Mouse (Mus musculus) lung, embryonic 16.5 days (tissue): ENCODE results near the gene Zbtb2. TPM values are rescaled to one million over a fixed set of nuclear protein-coding genes. Genes with fewer than 3 reads are reported as not detected.

Experiments
- ATAC-seq: fragments of 200-750 bp; cut with Nextera tagmentation; 2 replicates; pipeline ENCODE4 v1.8.0; 2017; ENCODE audit warnings: low read depth, mild to moderate bottlenecking, moderate library complexity
- H3K27ac ChIP-seq: fragments of 300-500 bp; sonication (generic); 2 replicates; pipeline ENCODE4 v1.5.1; 2014; ENCODE audit warnings: mild to moderate bottlenecking, control low read depth, low read length
- H3K27me3 ChIP-seq: fragments of 300-500 bp; sonication (generic); 2 replicates; pipeline ENCODE4 v1.6.1; 2014; ENCODE audit warnings: low read depth, low read length, mixed read lengths; ENCODE audit not compliant: control insufficient read depth, insufficient read depth
- H3K36me3 ChIP-seq: fragments of 300-500 bp; sonication (generic); 2 replicates; pipeline ENCODE4 v1.6.1; 2014; ENCODE audit warnings: low read length; ENCODE audit not compliant: control insufficient read depth, insufficient read depth
- H3K4me1 ChIP-seq: fragments of 300-500 bp; sonication (generic); replicated peaks from 2 replicates; pipeline ENCODE4 v1.6.1; 2014; ENCODE audit warnings: low read length, mixed read lengths; ENCODE audit not compliant: control insufficient read depth, insufficient read depth
- H3K4me2 ChIP-seq: fragments of 300-500 bp; sonication (generic); 2 replicates; pipeline ENCODE4 v1.6.1; 2014; ENCODE audit warnings: low read depth, low read length, control low read depth
- H3K4me3 ChIP-seq: fragments of 300-500 bp; sonication (generic); 2 replicates; pipeline ENCODE4 v1.5.1; 2014; ENCODE audit warnings: mild to moderate bottlenecking, low read length, control low read depth
- H3K9ac ChIP-seq: fragments of 300-500 bp; sonication (generic); 2 replicates; pipeline ENCODE4 v1.6.1; 2014; ENCODE audit warnings: low read length, control low read depth
- H3K9me3 ChIP-seq: fragments of 300-500 bp; sonication (generic); 2 replicates; pipeline ENCODE4 v1.6.1; 2016; ENCODE audit warnings: low read length; ENCODE audit not compliant: control insufficient read depth
- WGBS: fragments of 180-500 bp; shearing (Covaris S2); extraction: QIAGEN DNeasy Blood & Tissue Kit; methylation state at CpG from one replicate; pipeline ENCODE4 v1.1.7; 2014; 5-methylcytosine and 5-hydroxymethylcytosine counted together
- polyA plus RNA-seq: library from polyadenylated mRNA; unstranded; fragments of >200 nt; fragmentation: Nextera tagmentation; extraction: Ambion mirVana; gene quantifications from 2 replicates; pipeline ENCODE4 v1.2.1, GENCODE M21; 2015

Zbtb2 gene
- polyA plus RNA-seq, 1 experiment from 2014 or later, result 16.4 TPM

DNA sequence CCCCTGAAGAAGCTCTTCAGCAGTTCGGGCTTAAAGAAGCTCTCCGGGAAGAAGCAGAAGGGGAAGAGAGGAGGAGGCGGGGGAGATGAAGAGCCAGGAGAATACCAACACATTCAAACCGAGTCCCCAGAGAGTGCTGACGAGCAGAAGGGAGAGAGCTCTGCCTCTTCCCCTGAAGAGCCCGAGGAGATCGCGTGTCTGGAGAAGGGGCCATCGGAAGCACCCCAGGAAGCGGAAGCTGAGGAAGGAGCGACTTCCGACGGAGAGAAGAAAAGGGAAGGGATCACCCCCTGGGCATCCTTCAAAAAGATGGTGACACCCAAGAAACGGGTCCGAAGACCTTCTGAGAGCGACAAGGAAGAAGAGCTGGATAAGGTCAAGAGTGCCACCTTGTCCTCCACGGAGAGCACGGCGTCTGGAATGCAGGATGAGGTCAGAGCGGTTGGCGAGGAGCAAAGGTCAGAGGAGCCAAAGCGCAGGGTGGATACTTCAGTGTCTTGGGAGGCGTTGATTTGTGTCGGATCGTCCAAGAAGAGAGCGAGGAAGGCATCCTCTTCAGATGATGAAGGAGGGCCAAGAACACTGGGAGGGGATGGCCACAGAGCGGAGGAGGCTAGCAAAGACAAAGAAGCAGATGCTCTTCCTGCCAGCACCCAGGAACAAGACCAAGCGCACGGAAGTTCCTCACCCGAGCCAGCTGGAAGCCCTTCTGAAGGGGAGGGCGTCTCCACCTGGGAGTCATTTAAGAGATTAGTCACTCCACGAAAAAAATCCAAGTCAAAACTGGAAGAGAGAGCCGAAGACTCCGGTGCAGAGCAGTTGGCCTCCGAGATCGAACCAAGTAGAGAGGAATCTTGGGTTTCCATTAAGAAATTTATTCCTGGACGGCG lies 33.3 kb downstream of the Zbtb2 start:
- no peak for ATAC-seq
- Histone ChIP-seq H3K9me3 (no peaks in the 10 kb centered on the region), H3K27ac (no peak overlapping the region), H3K4me1 (no peaks in the 10 kb centered on the region), H3K27me3 (no peaks in the 10 kb centered on the region), H3K36me3 (peaks cover 45% of the 10 kb centered on the region), H3K9ac (no peak overlapping the region), H3K4me3 (no peak overlapping the region), H3K4me2 (no peak overlapping the region)
- WGBS, result 83% methylated on average over 38 of the region's 38 CpGs

DNA sequence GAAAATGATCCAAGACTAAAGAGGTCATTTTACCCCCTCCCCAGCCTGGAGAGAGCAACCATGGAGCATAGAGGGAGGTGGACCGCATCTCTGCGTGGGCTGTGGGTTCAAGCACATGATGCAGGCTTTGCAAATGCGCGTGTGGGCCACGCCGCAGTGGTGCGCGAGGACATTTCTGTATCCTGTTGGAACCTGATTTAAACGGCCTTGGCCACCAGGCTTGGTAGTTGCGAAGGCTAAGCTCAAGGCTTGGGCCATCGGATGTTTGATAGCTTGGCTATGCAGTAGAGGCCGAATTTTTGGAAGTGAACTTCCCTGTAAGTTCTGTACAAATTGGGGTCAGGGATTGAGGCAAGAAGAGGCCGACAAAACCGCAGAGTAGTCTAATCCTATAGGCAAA lies 40.3 kb downstream of the Zbtb2 start:
- Histone ChIP-seq H3K9me3 (no peaks in the 10 kb centered on the region), H3K36me3 (no peaks in the 10 kb centered on the region), H3K27me3 (no peaks in the 10 kb centered on the region), H3K4me3 (no peak overlapping the region), H3K4me2 (no peak overlapping the region), H3K9ac (no peak overlapping the region), H3K27ac (no peak overlapping the region), H3K4me1 (peaks cover 6% of the 10 kb centered on the region)
- no peak for ATAC-seq
- 96% methylated on average over 14 of the region's 14 CpGs for WGBS

- ATAC-seq, result peak; percentile 34
- no peaks in the 10 kb centered on the region for H3K9me3 ChIP-seq
- no peak overlapping the region; the same call in 1 of the 2 replicates for H3K4me3 ChIP-seq
- peak overlapping the region; percentile 67; the same call in 1 of the 2 replicates for H3K4me2 ChIP-seq
- 67% methylated on average over 4 of the region's 4 CpGs for WGBS
- no peak overlapping the region for H3K9ac ChIP-seq
- H3K27me3 ChIP-seq, result no peaks in the 10 kb centered on the region
- no peak overlapping the region for H3K27ac ChIP-seq
- no peaks in the 10 kb centered on the region for H3K36me3 ChIP-seq
- H3K4me1 ChIP-seq, result peaks cover 6% of the 10 kb centered on the region
Measured at GRCm38 (mm10) chr10:4347136-4347492, 40.8 kb downstream of the Zbtb2 start.

GRCm38 (mm10) chr10:4346489-4347135 lies 41.3 kb downstream of the Zbtb2 start:
- peak; percentile 94 for ATAC-seq
- peak overlapping the region; percentile 58 for H3K9ac ChIP-seq
- H3K4me1 ChIP-seq, result peaks cover 6% of the 10 kb centered on the region
- H3K4me3 ChIP-seq, result peak overlapping the region; percentile 39
- WGBS, result 4% methylated on average over 27 of the region's 28 CpGs
- H3K4me2 ChIP-seq, result peak overlapping the region; percentile 67
- no peaks in the 10 kb centered on the region for H3K27me3 ChIP-seq
- no peaks in the 10 kb centered on the region for H3K9me3 ChIP-seq
- no peaks in the 10 kb centered on the region for H3K36me3 ChIP-seq
- peak overlapping the region; percentile 20; the same call in 1 of the 2 replicates for H3K27ac ChIP-seq

DNA sequence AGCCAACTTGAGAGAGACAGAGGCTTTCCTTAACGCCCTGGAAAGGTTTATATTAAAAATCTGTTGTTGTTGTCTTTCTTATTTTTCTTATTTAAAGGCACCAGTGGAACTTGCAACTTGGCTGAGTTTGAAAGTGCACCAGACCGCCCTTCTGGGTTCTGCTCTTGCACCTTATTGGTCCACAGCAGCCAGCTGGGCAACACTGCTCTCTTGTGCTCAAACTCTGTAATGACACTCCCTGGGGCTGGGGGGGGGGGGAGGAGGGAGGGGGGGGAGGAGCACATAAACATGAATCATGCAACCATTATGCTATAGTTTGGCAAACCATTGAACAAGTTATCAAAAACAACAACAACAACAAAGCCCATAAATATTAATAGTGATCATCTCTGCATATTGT lies 46.5 kb downstream of the Zbtb2 start:
- Histone ChIP-seq H3K9me3 (no peaks in the 10 kb centered on the region), H3K9ac (no peak overlapping the region), H3K4me1 (peaks cover 17% of the 10 kb centered on the region), H3K4me3 (no peak overlapping the region), H3K27me3 (no peaks in the 10 kb centered on the region), H3K27ac (no peak overlapping the region), H3K4me2 (no peak overlapping the region), H3K36me3 (no peaks in the 10 kb centered on the region)
- 11% methylated on average over 2 of the region's 2 CpGs for WGBS
- peak; percentile 41; the same call in 1 of the 2 replicates for ATAC-seq

- peak overlapping the region; percentile 50 for H3K4me2 ChIP-seq
- peak; percentile 63 for ATAC-seq
- peak overlapping the region; percentile 62 for H3K27ac ChIP-seq
- H3K4me1 ChIP-seq, result peaks cover 16% of the 10 kb centered on the region
- H3K27me3 ChIP-seq, result no peaks in the 10 kb centered on the region
- H3K4me3 ChIP-seq, result peak overlapping the region; percentile 37
- 34% methylated on average over 15 of the region's 15 CpGs for WGBS
- no peaks in the 10 kb centered on the region for H3K36me3 ChIP-seq
- no peaks in the 10 kb centered on the region for H3K9me3 ChIP-seq
- peak overlapping the region; percentile 58 for H3K9ac ChIP-seq
Measured at GRCm38 (mm10) chr10:4338863-4339461, 48.9 kb downstream of the Zbtb2 start.

DNA sequence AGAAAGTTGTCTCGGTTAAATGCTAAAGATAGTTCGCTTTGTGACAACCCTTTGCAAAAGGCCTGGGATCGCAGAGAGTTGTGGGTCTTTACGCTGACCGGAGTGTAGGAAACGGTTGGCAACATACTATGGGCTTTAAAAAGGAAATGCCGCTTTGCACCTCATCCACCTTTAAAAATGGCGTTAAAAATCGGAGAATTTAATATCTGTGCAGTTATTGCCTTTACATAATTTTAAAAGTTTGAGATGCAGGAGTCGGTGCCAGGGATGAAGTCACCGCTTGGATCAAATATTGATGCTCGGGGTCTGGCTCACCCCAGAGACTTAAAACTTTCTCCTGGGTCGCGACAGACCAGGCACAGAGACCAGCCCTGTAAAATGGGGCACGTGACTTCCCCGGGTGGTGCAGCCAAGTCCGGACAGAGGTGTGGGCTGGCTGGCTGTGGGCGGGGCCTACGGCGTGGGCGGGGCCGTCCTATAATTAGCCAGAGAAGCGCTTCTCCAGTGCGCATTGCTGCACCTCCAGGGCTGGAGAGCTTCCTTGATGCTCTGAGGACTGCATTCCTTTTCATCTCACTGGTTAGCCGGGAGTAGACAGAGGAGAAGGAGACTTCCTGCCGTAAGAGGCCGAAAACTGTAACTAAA lies 53.7 kb downstream of the Zbtb2 start:
- ATAC-seq, result peak; percentile 95
- peak overlapping the region; percentile 63 for H3K4me3 ChIP-seq
- WGBS, result 4% methylated on average over 27 of the region's 27 CpGs
- no peaks in the 10 kb centered on the region for H3K9me3 ChIP-seq
- no peaks in the 10 kb centered on the region for H3K36me3 ChIP-seq
- peak overlapping the region; percentile 71 for H3K27ac ChIP-seq
- peak overlapping the region; percentile 74 for H3K4me2 ChIP-seq
- H3K4me1 ChIP-seq, result peaks cover 20% of the 10 kb centered on the region
- peak overlapping the region; percentile 65 for H3K9ac ChIP-seq
- H3K27me3 ChIP-seq, result no peaks in the 10 kb centered on the region

- Histone ChIP-seq H3K27me3 (no peaks in the 10 kb centered on the region), H3K36me3 (no peaks in the 10 kb centered on the region), H3K9me3 (no peaks in the 10 kb centered on the region), H3K4me3 (peak overlapping the region; percentile 63), H3K9ac (peak overlapping the region; percentile 65), H3K27ac (no peak overlapping the region; the same call in 1 of the 2 replicates), H3K4me1 (peaks cover 14% of the 10 kb centered on the region), H3K4me2 (peak overlapping the region; percentile 74)
- WGBS, result 13% methylated on average over 8 of the region's 8 CpGs
- ATAC-seq, result 0 out of 2 replicates have a peak, but pooled peaks have one; percentile 10
Measured at GRCm38 (mm10) chr10:4333319-4333718, 54.6 kb downstream of the Zbtb2 start.
